Mouse (Mus musculus): Measurements from ENCODE around the gene Calr. TPM values are rescaled to one million over a fixed set of nuclear protein-coding genes. Genes with fewer than 3 reads are reported as not detected.

Gene Calr
- 640 and 681 TPM in 2 replicates for polyA plus RNA-seq (2016; fragmentation: Nextera tagmentation; extraction: Ambion mirVana)

DNA sequence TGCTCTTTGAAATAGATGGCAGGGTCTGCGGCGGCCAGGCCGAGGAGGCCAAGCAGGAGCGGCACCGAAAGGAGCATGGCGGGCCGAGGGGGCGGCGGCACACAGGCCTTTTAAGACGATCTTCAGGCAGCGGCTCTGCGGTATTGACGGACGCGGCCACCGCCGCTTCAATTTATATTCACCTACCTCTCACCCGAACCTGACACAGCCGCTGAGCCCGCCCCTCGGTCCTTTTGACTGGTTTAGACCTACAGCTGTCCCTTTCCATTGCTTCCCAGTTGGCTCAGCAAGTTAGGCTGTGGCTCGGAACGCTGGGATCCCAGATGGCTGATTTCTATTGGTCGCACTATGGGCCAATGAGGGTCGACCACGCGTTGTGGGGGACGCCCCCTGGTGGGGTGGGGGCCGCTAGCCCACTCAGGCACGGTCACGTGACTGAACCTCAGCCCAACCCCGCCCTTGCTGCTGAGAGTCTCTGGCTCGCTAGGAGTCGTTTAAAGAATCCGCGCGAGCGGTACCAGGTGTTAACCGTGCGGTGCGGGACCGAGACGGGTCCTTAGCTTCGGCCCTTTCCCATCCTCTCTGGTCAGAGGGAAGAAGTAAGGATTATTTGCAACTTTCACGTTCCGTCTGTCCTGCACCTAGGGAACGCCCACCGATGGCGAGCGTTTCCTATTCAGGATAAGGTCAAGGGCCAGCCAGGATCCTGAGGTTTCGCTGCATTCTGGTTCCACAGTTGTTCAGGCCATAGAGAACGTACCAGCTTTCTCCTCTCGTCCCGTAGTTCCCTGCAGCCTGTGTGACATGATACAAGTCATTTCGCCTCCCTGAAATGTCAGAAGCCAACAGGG, at the start of gene Calr:
TSS of gene Calr (minus strand) at position 213 of the 851 bp plus-strand sequence.
- Histone ChIP-seq H3K4me1 (peaks cover 31% of the 10 kb centered on the region), H3K9ac (replicated peaks) (peak within 1 kb of the TSS; percentile 95), H3K4me3 (peak within 1 kb of the TSS; percentile 94), H3K4me2 (replicated peaks) (peak within 1 kb of the TSS; percentile 83), H3K27me3 (no peaks in the 10 kb centered on the region), H3K27ac (replicated peaks) (peak within 1 kb of the TSS; percentile 83), H3K9me3 (no peaks in the 10 kb centered on the region), H3K36me3 (peaks cover 32% of the 10 kb centered on the region)
- WGBS: 2% methylated on average over 54 of the region's 55 CpGs
- peak; percentile 98 for ATAC-seq (ENCODE audit: low FRiP score, low read depth)

DNA sequence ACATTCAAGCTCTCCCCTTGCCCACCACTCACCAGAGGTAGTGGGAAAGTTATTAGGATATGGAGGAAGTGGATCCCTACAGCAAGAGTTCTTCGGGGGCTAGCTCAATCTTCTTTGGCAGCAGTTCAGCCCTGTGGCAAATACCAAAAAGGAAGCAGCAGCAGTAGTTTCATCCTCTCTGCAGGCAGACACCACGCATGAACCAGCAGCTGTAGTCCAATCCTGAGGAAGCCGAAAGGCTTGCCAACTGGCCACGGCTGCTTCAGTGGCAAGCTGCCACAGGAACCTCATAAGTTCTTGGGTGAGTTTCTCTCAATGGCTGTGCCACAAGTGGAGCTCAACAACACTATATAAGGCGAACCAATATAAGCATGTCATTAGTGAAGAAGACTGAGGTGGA, 49.2 kb upstream of the Calr start:
- ATAC-seq (ENCODE audit: low FRiP score, low read depth): no peak
- WGBS: 89% methylated on average over 5 of the region's 5 CpGs
- Histone ChIP-seq H3K27ac (replicated peaks) (no peak overlapping the region), H3K27me3 (peaks cover 13% of the 10 kb centered on the region), H3K4me2 (replicated peaks) (no peak overlapping the region), H3K9ac (replicated peaks) (no peak overlapping the region), H3K4me1 (peaks cover 16% of the 10 kb centered on the region), H3K4me3 (no peak overlapping the region), H3K36me3 (peaks cover 1% of the 10 kb centered on the region; the same call in 1 of the 2 replicates), H3K9me3 (no peaks in the 10 kb centered on the region)

DNA sequence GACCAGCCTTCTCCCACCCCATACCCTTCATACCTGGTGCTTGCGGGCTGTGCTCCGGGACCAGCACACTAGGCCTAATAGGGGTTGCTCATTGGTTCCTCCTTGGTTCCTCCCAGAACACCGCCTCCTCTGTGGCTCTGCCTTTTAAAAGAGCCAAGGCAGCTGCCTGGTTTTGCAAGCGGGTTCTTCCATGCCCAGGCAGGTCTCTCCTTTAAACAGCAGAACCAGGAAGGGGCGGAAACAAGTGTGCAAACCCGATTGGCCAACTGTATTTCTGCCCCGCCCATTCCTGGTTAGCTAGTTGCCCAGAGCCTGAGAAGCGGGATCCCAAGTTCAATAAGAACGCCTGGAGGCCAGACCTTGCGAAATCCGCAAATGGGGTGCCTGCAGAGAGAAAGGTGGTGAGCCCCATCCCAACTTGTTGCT, 47.0 kb upstream of the Calr start, which contains the start of gene Gcdh:
TSS of gene Gcdh (minus strand) at position 213 of the 426 bp plus-strand sequence.
- Histone ChIP-seq H3K4me3 (peak within 1 kb of the TSS; percentile 80), H3K9me3 (no peaks in the 10 kb centered on the region), H3K27me3 (no peaks in the 10 kb centered on the region), H3K4me2 (replicated peaks) (peak within 1 kb of the TSS; percentile 77), H3K27ac (replicated peaks) (0 out of 2 replicates have a peak within 1 kb of the TSS, but pooled peaks have one; percentile 8), H3K9ac (replicated peaks) (peak within 1 kb of the TSS; percentile 73), H3K4me1 (peaks cover 16% of the 10 kb centered on the region), H3K36me3 (peaks cover 17% of the 10 kb centered on the region)
- ATAC-seq (ENCODE audit: low FRiP score, low read depth): peak; percentile 95
- WGBS: 1% methylated on average over 11 of the region's 11 CpGs

DNA sequence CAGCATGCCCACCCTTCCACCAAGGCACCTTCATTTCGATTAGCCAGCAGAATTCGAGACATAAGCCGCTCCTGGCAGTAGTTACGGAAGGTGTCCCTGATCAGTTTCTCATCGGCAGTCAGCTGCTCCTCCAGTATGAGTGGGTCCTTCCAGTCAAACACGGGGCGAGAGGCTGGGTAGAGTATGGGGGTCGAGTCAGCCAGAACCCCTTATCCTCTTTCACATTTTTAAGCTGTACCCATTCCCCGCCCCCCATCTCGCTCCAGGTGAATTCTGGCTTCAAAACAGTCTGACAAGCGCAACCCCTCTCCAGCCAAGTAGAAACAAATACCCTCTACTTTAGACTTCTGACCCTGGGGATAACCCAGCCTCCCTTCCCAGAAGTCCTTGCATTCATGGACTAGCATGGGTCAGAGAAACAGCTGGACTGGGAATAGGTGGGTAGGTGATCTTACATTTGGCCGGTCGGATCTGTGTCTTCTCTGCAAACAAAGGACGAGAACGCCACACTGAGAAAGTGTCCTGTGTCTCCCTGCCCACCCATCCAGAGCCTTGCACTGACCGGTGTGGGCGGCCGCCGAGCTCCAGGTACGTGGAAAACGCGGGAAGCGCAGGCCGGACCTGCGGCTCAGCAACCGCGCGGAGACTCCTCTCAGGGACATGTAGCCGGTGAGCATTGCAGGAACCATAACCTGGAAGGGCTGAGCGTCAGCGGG, 46.4 kb upstream of the Calr start:
- Histone ChIP-seq H3K4me3 (peak overlapping the region; percentile 80), H3K36me3 (peaks cover 23% of the 10 kb centered on the region), H3K9ac (replicated peaks) (peak overlapping the region; percentile 73), H3K4me1 (peaks cover 16% of the 10 kb centered on the region), H3K27ac (replicated peaks) (0 out of 2 replicates have a peak overlapping the region, but pooled peaks have one; percentile 8), H3K27me3 (no peaks in the 10 kb centered on the region), H3K4me2 (replicated peaks) (peak overlapping the region; percentile 77), H3K9me3 (no peaks in the 10 kb centered on the region)
- WGBS: 14% methylated on average over 31 of the region's 31 CpGs
- ATAC-seq (ENCODE audit: low FRiP score, low read depth): peak; percentile 54

DNA sequence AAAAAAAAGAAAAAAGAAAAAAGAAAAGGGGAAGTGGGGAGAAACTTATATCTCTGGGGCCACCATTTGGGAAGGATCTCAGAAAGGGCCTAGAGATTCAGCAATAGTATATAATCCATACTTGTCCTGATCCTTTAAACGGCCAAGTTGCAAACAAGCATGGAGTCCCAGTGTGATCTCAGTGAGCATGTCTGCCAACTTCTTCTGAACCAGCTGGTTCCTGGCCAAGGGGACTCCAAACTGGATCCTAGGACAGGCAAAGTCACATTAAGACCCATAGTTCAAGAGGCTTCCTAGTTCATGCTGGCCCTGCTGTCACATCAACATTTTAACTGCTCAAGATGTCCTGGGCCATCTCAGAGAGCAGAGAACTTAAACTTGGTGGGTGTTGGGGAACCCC, 42.4 kb upstream of the Calr start:
- Histone ChIP-seq H3K9me3 (no peaks in the 10 kb centered on the region), H3K27me3 (no peaks in the 10 kb centered on the region), H3K27ac (replicated peaks) (no peak overlapping the region), H3K36me3 (peaks cover 47% of the 10 kb centered on the region), H3K9ac (replicated peaks) (no peak overlapping the region), H3K4me2 (replicated peaks) (no peak overlapping the region), H3K4me3 (no peak overlapping the region), H3K4me1 (peaks cover 11% of the 10 kb centered on the region)
- no peak for ATAC-seq (ENCODE audit: low FRiP score, low read depth)
- WGBS: 100% methylated on average over 1 of the region's 1 CpGs

DNA sequence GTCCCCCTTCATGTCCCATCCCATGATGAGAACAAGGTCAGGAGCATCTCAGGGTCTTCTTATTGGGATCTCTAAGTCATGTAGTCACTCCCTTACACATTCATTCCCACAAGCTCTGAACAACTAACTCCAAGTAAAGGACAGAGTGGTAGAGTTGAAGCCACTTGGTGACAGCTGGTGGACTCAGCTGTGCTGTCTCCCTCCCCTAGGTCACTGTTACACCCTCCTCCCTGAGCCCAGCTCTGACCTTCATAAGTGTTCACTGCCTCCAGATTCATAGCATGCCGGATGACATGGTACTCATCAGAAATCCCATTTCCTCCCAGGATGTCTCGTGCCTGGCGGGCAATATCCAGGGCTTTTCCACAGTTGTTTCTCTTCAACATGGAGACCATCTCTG, 41.5 kb upstream of the Calr start:
- Histone ChIP-seq H3K9ac (replicated peaks) (no peak overlapping the region), H3K9me3 (no peaks in the 10 kb centered on the region), H3K36me3 (peaks cover 47% of the 10 kb centered on the region), H3K27me3 (no peaks in the 10 kb centered on the region), H3K4me1 (peaks cover 7% of the 10 kb centered on the region), H3K27ac (replicated peaks) (no peak overlapping the region), H3K4me3 (no peak overlapping the region), H3K4me2 (replicated peaks) (no peak overlapping the region)
- ATAC-seq (ENCODE audit: low FRiP score, low read depth): no peak
- whole genome bisulfite sequencing: 98% methylated on average over 3 of the region's 3 CpGs

DNA sequence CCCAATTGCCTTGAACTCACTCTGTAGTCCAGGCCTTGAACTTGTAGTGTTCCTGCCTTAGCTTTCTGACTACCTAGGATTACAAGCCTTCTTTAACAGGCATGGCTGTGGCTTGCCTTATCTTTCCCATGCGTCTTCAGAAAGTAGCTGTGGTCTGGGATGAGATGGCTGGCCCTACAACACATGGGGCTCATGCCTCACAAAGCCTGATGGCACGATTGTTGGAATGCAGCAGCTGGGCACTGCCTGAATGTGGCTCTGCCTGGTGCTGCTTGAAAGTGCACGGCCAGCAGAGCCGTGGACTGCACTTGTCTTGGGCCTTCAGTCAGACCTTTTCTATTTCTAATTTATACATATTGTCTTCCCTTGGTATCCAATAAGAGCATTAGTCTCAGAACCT, 38.0 kb upstream of the Calr start:
- Histone ChIP-seq H3K4me3 (no peak overlapping the region), H3K9ac (replicated peaks) (no peak overlapping the region), H3K4me2 (replicated peaks) (no peak overlapping the region), H3K36me3 (peaks cover 37% of the 10 kb centered on the region), H3K27me3 (no peaks in the 10 kb centered on the region), H3K4me1 (no peaks in the 10 kb centered on the region), H3K27ac (replicated peaks) (no peak overlapping the region), H3K9me3 (no peaks in the 10 kb centered on the region)
- WGBS: 86% methylated on average over 4 of the region's 4 CpGs
- no peak for ATAC-seq (ENCODE audit: low FRiP score, low read depth)

DNA sequence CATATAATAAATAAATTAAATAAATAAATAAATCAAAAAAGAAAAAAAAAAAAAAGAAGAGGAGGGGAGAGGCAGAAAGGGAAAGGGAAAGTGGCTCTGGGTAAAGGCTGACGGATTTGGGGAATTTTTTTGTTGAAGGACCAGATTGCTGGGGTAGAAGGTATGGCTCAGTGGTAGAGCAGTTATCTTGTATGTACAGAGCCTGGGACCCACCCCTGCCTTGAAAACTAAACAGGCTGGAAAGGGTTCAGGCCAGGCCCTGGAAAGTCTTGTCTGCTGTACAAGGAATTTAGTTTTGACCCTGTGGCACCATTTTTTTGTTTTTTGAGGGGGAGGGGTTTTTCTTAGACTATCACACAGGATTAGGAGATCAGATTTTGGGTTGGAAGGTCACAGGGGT, 32.2 kb upstream of the Calr start:
- H3K9me3 ChIP-seq: no peaks in the 10 kb centered on the region
- 80% methylated on average over 1 of the region's 1 CpGs for WGBS
- H3K4me1 ChIP-seq: no peaks in the 10 kb centered on the region
- H3K9ac ChIP-seq (replicated peaks): no peak overlapping the region
- no peak for ATAC-seq (ENCODE audit: low FRiP score, low read depth)
- no peaks in the 10 kb centered on the region for H3K27me3 ChIP-seq
- H3K4me2 ChIP-seq (replicated peaks): no peak overlapping the region
- H3K27ac ChIP-seq (replicated peaks): no peak overlapping the region
- H3K4me3 ChIP-seq: no peak overlapping the region
- H3K36me3 ChIP-seq: no peaks in the 10 kb centered on the region

DNA sequence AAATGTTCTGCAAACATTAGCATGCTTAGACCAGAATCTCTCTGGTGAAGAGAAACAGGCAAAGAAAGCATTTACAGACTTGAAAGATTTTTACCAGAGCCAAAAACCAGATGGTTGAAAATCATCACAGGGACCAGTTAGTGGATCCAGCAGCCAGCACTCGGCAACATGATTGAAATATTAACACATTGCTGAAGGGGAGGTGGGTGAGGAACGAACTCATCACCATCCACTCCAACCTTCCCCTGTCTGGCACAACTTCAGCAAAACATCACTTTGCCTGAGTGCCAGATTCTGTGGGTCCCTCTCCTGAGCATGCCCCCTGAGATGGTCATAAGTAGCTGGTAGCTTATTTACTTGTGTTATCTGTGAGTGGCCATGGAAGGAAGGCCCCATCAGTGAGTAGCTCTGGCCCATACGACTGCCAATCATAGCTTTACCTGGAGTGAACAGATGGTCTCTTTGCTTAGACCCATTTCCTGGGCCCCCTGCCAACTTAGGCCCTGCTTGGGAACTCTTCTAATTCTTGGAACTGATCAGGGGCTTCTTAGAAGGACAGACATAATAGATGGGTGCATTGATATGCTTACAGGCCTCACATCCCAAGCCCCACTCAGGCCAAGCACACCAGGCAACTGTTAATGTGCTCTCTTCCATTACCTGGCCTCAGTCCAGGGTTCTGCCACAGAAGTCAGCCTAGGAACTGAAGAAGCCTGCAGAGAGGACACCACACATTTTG, 30.7 kb upstream of the Calr start:
- ATAC-seq (ENCODE audit: low FRiP score, low read depth): no peak
- no peak overlapping the region for H3K27ac ChIP-seq (replicated peaks)

DNA sequence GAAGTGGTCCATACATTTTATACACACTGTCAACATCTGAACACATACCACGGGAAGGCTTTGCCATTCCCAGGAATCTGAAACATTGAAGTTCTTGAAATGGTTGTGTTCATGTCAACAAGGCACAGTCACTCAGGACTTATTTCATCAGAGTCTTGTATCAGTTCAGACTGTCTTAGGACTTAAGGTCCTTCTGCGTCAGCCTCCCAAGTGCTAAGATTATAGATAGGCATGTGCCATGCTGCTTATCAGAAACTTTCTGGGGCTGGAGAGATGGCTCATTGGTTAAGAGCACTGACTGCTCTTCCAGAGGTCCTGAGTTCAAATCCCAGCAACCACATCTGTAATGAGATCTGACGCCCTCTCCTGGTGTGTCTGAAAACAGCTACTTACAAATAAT, 27.6 kb upstream of the Calr start:
- peaks cover 14% of the 10 kb centered on the region for H3K27me3 ChIP-seq
- no peaks in the 10 kb centered on the region for H3K9me3 ChIP-seq
- no peak overlapping the region for H3K9ac ChIP-seq (replicated peaks)
- H3K4me2 ChIP-seq (replicated peaks): no peak overlapping the region
- ATAC-seq (ENCODE audit: low FRiP score, low read depth): no peak
- H3K4me1 ChIP-seq: peaks cover 13% of the 10 kb centered on the region
- no peak overlapping the region for H3K27ac ChIP-seq (replicated peaks)
- H3K36me3 ChIP-seq: peaks cover 3% of the 10 kb centered on the region; the same call in 1 of the 2 replicates
- WGBS: 93% methylated on average over 3 of the region's 3 CpGs
- no peak overlapping the region for H3K4me3 ChIP-seq

More for the DNA sequence above, 30.7 kb upstream of the Calr start:
- Histone ChIP-seq H3K4me2 (replicated peaks) (no peak overlapping the region), H3K4me1 (peaks cover 6% of the 10 kb centered on the region), H3K27me3 (peaks cover 7% of the 10 kb centered on the region), H3K36me3 (no peaks in the 10 kb centered on the region), H3K9ac (replicated peaks) (no peak overlapping the region), H3K9me3 (no peaks in the 10 kb centered on the region), H3K4me3 (no peak overlapping the region)
- WGBS: 90% methylated on average over 3 of the region's 3 CpGs

DNA sequence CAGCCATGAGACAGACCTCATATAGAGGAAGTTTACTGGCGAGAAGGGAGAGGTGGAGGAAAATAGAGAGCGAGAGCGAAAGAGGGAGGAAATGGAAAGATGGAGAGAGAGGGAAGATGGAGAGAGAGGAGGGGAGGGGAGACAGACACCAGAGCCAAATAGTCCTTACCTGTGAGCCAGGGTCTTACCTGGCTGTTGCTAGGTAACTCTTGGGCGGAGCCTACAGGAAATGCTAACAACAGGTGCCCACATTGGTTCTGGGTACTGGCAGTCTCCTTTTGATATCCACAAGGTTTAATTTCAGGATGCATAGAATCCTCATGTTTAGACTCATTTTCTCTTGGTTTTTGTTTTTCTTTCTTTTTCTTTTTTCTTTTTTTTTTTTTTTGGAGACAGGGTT, 26.3 kb upstream of the Calr start:
- H3K4me1 ChIP-seq: peaks cover 13% of the 10 kb centered on the region
- H3K9me3 ChIP-seq: no peaks in the 10 kb centered on the region
- H3K9ac ChIP-seq (replicated peaks): no peak overlapping the region
- peaks cover 14% of the 10 kb centered on the region for H3K27me3 ChIP-seq
- no peak for ATAC-seq (ENCODE audit: low FRiP score, low read depth)
- WGBS: 83% methylated on average over 4 of the region's 4 CpGs
- no peak overlapping the region for H3K27ac ChIP-seq (replicated peaks)
- peak overlapping the region; percentile 73 for H3K4me2 ChIP-seq (replicated peaks)
- H3K4me3 ChIP-seq: peak overlapping the region; percentile 40
- H3K36me3 ChIP-seq: peaks cover 16% of the 10 kb centered on the region

All from midbrain, embryonic 12.5 days (tissue).